Mouse (Mus musculus): ENCODE results near the gene Mpg.

- no peak for TF ChIP-seq POLR2A (IDR thresholded peaks at IDR 0.05; ENCODE audit: low read depth, low read length)
- no peak for TF ChIP-seq CTCF (IDR thresholded peaks at IDR 0.05; ENCODE audit: extremely low read depth, insufficient read length, insufficient replicate concordance, low read depth, low read length)
Measured at GRCm38 (mm10) chr11:32194086-32194485, 32.2 kb upstream of the Mpg start.
